Mouse (Mus musculus) embryo, embryonic 11 days (tissue): Measurements from ENCODE around the gene Pqlc3.
"Not testable (repeated sequence)": the region's sequence is repeated elsewhere in the genome, so short reads cannot be mapped to it uniquely, and the experiment has no call there.

Experiments used
- DNase-seq: peaks from one replicate; pipeline ENCODE4 v3.0.0-alpha.2; 2015

Pqlc3 gene

GRCm38 (mm10) chr12:16999739-17000497 lies at the start of gene Pqlc3:
Pqlc3 (minus strand) TSS chr12:17000408.
- peak; percentile 83 for DNase-seq

DNA sequence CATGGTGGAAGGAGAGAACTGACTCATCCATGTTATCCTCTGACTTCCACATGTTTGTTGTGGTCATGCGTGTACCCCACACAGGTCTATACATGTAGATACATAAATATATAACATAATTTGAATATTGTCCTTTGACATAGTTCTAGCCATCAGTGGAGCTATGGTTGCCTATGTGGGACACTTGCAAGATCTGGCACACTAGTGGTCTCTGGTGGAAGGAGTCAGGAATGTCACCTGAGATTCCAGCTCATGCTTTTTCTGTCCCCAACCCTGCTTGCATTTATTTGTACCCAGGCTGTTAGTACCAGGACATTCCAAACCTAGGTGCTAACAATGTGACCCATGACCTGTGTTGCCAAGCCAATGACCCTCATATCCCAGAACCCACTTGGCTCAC lies 49.6 kb upstream of the Pqlc3 start:
- DNase-seq = no peak

DNA sequence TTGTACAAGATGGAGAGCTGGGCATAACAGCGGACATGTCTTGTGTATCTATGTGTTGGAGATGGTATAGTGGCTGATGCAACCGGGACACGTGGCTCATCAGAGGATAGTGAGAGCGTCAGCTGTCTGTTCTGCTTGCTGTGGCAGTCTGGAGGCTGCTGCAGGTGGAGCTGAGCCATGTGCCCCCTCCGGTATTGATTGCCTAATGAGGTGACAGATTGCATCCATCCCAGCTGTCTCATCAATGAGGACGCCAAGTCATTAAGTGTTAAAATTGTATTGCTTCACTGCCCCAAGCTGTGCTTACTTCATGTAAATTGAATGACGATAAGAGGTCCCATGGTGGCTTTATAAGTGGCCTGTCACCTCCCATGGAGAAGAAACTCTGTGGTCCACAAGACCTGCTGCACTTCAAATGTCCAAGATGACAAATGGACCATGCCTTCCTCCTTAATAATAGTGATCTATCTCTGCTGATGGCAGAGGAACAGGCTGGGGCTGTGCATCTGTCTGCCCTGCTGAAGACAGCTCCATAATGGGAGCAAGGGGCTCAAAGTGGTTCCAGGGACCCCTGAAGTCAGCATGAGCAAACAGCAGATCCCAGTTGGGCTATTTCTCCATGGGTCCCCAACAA lies 48.9 kb upstream of the Pqlc3 start:
- DNase-seq = no peak

- DNase-seq = no peak
Measured at GRCm38 (mm10) chr12:17043311-17043710, 43.1 kb upstream of the Pqlc3 start.

DNA sequence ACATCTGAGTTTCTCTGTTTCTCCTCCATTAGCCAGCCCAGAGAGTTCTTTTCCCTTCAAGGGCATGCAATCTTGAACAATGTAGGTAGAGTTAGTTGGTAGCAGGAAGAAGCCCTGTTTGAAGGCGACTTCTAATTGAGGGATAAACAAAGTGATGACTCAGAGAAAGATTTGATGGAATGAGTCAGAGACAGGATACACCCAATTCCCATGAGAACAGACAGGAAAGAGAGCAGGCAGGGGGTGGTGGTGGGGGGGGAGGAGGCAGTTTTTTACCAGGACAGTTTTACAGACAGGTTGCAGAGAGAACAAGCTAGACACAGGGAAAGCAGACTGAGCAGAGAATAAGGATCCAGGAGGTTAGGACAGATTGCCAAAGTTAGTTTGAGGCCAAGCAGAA lies 40.4 kb upstream of the Pqlc3 start:
- no peak for DNase-seq

- DNase-seq = no peak
Measured at GRCm38 (mm10) chr12:17039415-17039814, 39.2 kb upstream of the Pqlc3 start.

DNA sequence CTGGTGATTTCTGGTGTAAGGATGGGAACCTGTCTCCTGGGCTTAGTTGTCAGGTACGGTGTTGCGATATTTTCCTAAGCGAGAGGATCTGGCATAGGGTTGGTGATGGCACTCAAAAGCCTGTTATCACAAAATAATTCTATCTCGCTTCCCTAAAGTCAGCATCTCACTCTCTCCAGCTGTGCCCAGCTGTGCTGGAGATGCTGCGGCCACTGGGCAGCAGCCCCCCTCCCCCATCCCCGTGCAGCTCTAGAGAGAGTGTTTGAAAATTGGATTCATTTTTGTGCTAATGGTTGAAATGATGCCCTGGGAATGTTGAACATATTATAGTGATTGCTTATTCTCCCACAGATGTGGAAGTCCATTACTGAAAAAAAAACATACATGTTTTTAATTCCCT lies 38.0 kb upstream of the Pqlc3 start:
- no peak for DNase-seq

DNA sequence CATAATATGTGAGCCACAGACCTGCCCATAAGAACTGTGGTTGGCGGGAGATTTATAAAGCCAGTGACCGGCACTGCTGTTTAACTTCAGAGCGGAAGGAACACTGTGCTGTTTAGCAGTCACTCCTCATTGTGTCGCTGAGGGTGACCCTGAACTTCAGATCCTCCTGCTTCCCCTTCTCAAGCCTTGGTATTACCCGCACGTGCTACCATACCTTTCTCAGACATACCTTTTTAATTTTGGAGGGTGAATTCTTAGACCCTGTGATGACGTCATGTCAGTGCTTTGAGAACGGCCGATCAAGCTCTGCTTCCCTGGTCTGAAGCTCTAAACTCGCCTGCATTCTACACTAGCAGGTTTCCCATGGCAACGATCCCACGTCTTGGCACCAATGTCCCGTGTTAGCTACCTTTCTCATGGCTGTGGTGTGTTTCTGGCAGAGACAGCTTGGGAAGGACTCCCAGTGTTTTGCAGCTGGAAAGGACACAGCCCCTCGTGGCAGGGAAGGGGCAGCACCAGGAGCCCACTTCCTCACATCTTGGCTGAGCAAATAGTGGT lies 36.9 kb upstream of the Pqlc3 start:
- no peak for DNase-seq

DNA sequence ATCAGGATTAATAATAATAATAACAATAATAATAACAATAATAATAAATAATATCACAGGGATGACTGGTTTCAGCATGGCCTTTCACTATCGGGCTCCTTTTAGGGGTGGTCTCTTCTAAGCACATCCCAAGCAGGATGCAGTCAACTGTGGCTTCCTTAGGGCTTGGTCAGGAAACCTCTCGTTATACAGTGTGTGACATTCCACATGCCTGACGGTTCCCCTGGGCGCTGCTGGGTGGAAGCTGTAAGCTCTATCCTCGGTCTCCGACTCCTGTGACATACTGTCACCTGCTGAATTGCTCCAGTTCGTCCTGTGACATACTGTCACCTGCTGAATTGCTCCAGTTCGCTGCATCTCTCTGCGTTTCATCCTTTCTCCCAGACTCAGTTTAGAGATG lies 36.3 kb upstream of the Pqlc3 start:
- DNase-seq = no peak

GRCm38 (mm10) chr12:17035128-17035527 lies 34.9 kb upstream of the Pqlc3 start:
- DNase-seq = peak; percentile 37

DNA sequence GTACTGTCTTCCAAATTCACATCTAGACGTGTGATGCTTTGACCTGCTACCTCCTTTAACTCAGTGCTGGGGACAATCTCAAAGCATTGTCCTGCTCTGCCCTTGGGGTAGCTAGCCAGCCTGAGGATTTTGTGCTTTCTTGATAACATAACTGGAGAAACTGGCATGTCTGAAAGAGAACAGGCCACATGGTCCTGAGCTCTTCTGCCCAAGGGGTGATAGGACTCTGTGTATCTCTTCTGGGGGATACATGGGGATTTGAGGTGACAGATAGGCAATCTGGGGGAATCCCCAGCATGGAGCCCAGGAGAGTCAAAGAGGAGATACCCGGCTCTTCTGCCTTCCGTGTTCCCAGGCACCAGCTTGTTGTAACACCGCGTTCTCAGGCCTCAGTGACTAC lies 34.5 kb upstream of the Pqlc3 start:
- DNase-seq = no peak

GRCm38 (mm10) chr12:17033464-17033841 lies 33.2 kb upstream of the Pqlc3 start:
- no peak for DNase-seq

- DNase-seq = peak; percentile 91
Measured at GRCm38 (mm10) chr12:17032694-17033463, 32.7 kb upstream of the Pqlc3 start.

- DNase-seq = no peak
Measured at GRCm38 (mm10) chr12:17024554-17025110, 24.4 kb upstream of the Pqlc3 start.

DNA sequence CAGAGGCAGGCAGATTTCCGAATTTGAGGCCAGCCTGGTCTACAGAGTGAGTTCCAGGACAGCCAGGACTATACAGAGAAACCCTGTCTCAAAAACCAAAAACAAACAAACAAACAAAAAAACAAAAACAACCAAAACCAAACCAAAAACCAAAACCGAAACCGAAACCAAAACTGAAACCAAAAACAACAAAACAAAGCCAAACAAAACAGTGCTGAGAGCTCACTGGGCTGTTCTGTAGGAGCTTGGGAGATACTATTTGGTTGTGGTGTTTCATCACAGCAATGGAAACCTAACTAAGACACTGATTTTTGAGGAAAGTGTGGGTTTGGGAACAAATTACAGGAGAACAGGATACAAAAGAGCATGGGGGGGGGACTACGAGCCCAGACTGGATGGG lies 21.9 kb upstream of the Pqlc3 start:
- no peak for DNase-seq

- DNase-seq = not testable (repeated sequence)
Measured at GRCm38 (mm10) chr12:17021125-17021524, 20.9 kb upstream of the Pqlc3 start.

- DNase-seq = peak; percentile 55
Measured at GRCm38 (mm10) chr12:17018468-17018867, 18.3 kb upstream of the Pqlc3 start.

- no peak for DNase-seq
Measured at GRCm38 (mm10) chr12:17015711-17016110, 15.5 kb upstream of the Pqlc3 start.

GRCm38 (mm10) chr12:17012067-17012899 lies 12.1 kb upstream of the Pqlc3 start:
- DNase-seq = no peak

DNA sequence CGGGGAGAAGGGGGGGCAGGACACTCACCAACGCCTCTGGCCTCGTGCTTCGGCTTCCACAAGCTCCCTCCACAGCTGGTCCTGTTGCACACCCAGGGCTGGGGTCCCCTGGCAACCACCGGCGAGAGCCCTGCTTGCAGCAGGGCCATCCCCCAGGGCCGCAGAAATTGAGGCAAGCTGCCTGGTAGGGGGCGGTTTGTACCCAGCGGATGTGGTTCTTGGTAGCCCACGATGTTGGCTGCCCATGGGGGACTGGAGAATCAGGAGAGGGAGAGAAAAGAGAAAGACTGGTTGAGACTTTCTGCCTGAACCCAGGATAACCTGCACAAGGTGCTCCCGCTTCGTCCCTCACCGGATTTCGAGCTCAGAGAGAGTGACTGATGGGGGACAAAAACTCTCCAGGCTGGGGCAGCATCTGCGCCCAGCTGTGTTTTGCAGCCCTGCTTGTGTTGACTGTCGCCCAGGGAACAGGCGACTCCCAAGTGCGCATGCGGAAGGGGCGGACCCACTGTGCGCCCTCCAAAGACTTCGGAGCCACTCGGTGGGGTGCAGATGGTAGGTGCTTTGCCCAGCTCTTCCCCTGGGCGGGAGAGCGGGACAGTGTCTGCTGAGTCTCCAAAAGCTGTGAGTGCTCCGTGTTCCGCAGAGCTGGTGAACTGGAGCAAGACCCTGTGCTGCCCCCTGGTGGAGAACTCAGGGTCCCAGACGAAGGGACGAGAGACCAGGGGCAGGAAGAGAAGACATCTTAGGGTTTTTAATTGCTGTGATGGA lies 11.1 kb upstream of the Pqlc3 start, which contains the start of gene 2410004P03Rik:
Gene 2410004P03Rik (minus strand): TSS at position 628 of the 771 bp plus-strand sequence.
- DNase-seq = peak; percentile 85

DNA sequence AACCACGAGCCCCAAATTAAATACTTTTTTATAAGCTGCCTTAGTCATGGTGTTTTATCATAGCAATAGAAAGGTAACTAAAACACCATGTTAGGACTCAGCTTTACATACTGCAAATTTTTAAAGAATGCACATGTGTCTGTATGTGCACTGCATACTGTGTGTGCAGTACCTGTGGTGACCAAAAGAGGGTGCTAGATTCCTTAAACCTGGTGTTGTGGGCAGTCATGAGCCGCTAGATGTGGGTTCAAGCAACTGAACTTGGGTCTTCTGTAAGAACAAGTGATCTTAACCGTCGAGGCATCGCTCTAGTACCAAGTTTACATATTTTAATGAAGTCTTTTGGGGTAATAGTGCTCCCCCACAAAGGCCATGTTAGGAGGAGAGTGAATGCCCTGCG lies 9.3 kb upstream of the Pqlc3 start:
- no peak for DNase-seq
